Mouse (Mus musculus) G1E (cell line): Measurements from ENCODE around the gene Akr1b7.

Experiments
- CTCF ChIP-seq: IDR thresholded peaks from 2 replicates; pipeline ENCODE4 v1.5.1; 2012; ENCODE audit warnings: low read depth, low read length, inconsistent platforms, mixed read lengths
- TAL1 ChIP-seq: conservative IDR thresholded peaks from 2 replicates; pipeline ENCODE4 v1.6.1; 2012; ENCODE audit warnings: low read depth, low read length, inconsistent platforms, mixed read lengths

DNA sequence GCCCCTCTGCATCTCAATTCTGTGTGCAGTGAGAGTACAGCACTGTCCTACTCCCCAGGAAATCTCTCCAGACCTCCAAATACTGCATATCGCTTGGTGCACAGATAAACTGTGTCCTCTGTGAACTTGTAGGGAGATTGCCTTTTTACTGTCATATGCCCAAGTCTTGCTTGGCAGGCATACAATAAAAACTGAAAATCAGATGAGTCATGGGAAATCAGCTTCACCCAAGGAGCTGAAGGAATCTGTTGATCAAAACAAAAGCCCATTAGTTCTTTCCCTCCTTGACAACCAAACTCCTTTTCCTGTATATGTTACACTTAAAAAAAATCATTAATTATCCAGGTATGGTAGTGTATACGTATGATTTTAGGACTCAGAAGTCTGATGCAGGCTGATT, 31.7 kb downstream of the Akr1b7 start:
- TF ChIP-seq CTCF (no peak), TAL1 (no peak)
